Mouse (Mus musculus) gastrocnemius, postnatal 25 days (tissue): ENCODE results near the gene Adarb2. TPM values are rescaled to one million over a fixed set of nuclear protein-coding genes. Genes with fewer than 3 reads are reported as not detected.

Source experiments
- DNase-seq: peaks from one replicate; pipeline ENCODE4 v3.0.0; 2022
- long read RNA-seq, 2 experiments: library from polyadenylated mRNA; stranded (forward); transcript quantifications; one replicate each; pipeline ENCODE4 v2.0.0; 2021
- total RNA-seq, 2 experiments: library from RNA; stranded (reverse); gene quantifications; 1 replicate in 1 of 2; 2 replicates in 1 of 2; pipeline ENCODE4 v1.2.3; 2021

Gene Adarb2
- total RNA-seq: not detected
- long read RNA-seq, experiment 1, partial matches to known transcripts: 0 of 1 reads
- long read RNA-seq, experiment 1, other reads (novel, unspliced or antisense): 1 of 1 reads
- long read RNA-seq, experiment 2: 0 reads

GRCm38 (mm10) chr13:8202681-8203476 is at the start of gene Adarb2:
Gene Adarb2 (plus strand): TSS chr13:8202866.
- DNase-seq: peak; percentile 5

DNA sequence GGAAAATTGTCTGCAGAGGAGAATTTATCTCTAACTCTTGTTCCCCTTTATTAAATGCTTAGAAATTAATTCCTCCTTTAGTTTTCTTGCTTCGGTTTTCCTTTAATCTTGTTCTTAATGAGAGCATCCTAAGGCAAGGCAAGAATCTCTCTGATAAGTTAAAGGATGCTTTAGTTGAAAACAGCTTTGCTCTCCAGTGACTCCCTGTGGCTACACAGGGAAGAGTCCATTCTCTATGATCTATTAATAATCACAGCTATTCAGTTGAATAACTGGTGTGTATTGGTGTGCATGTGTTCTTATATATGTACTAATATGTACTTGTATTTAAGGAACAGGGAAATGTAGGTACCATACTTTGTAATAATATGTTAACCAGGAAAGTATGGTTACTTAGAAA is 28.9 kb upstream of the Adarb2 start:
- DNase-seq: no peak

- no peak for DNase-seq
Observed at GRCm38 (mm10) chr13:8191977-8192376, 10.7 kb upstream of the Adarb2 start.

DNA sequence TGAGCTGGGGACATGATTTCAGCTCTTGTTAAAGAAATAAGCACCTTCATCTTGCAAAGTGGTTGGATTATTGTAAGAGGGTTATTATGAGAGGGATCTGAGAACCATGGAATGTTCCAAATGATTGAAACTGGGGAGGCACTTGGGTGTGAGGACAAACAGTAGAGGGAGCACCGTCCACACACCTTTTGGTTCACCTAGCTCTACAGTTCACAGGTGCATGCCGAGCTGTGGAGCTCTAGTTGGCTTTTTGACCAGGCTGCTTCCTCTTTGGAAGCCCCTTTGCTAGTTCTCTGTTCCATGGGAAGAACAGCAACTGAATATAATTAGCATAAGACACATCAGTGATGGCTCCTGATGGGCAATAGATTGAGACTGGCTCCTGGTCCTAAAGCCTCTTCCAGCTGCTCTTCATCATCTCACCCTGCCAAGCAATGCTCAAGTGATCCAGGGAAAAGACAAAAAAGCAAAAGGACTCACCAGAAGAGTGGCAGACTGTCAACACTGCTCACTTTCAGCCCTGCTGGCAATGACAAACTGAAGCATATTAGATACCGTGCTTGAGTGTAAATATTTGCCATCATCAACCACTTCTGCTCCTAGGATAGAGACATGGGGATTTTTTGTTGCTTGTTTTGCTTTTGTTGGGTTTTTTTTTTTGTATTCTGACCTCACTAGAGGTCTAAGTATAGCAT is 3.3 kb upstream of the Adarb2 start:
- no peak for DNase-seq

GRCm38 (mm10) chr13:8203477-8203813 is 779 bp downstream of the Adarb2 start:
- no peak for DNase-seq

DNA sequence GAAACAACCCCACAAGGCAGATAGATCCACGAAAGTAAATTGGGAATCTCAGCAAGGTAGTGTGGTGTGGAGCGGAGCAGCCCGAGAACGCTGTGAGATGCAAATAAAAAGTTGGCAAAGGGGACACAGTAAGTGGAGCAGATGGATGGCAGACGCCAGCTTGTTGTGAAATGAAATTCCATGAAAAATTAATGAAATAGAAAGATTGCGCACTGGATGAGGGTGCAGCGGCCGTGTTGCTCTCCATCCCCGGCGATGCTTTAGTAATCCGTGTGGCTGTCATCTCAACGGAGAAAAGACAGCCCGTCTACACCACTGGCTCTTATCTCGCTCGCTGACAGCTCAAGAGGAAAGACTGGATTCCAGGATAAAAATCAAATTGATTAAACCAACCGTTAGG is 4.7 kb downstream of the Adarb2 start:
- no peak for DNase-seq

DNA sequence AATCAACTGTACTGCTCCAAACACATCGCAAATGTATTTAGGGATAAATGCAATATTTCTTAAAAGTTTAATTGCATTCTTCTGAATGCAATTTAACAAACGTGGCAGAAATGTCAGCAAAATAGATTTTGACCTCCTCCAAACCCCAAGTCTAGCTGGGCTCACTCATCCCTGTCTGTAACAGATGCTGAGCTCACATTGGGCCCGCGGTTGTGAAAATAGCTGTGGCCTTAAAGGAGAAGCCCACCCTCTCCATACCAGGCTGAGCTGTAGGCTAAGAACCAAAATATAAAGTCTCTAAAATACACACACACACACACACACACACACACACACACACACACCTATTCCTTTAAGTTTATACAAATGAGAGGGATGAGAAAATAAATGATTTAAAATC is 8.1 kb downstream of the Adarb2 start:
- no peak for DNase-seq

- no peak for DNase-seq
Observed at GRCm38 (mm10) chr13:8238871-8239270, 36.2 kb downstream of the Adarb2 start.

- no peak for DNase-seq
Observed at GRCm38 (mm10) chr13:8248016-8248667, 45.5 kb downstream of the Adarb2 start.

GRCm38 (mm10) chr13:8272158-8272945 is 69.7 kb downstream of the Adarb2 start:
- DNase-seq: no peak

DNA sequence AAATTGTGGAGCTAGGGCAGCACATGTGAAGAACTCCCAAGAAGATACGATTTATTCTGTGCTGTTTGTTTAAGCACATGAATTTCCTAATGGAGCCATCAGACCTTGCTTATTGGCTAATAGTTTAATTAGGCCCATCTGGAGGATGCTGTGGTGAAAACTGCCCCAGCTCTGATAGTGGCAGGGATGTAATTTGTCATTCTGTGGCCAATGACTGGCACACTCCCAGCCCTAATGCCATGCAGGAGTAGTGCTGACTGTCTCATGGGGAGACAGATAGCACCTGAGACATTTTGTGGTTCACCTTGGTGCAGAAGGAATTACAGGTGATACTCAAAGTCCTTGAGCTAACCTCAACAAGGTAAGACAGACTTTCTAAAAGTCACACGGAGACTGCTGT is 80.5 kb downstream of the Adarb2 start:
- no peak for DNase-seq

GRCm38 (mm10) chr13:8316347-8317141 is 113.9 kb downstream of the Adarb2 start:
- no peak for DNase-seq

DNA sequence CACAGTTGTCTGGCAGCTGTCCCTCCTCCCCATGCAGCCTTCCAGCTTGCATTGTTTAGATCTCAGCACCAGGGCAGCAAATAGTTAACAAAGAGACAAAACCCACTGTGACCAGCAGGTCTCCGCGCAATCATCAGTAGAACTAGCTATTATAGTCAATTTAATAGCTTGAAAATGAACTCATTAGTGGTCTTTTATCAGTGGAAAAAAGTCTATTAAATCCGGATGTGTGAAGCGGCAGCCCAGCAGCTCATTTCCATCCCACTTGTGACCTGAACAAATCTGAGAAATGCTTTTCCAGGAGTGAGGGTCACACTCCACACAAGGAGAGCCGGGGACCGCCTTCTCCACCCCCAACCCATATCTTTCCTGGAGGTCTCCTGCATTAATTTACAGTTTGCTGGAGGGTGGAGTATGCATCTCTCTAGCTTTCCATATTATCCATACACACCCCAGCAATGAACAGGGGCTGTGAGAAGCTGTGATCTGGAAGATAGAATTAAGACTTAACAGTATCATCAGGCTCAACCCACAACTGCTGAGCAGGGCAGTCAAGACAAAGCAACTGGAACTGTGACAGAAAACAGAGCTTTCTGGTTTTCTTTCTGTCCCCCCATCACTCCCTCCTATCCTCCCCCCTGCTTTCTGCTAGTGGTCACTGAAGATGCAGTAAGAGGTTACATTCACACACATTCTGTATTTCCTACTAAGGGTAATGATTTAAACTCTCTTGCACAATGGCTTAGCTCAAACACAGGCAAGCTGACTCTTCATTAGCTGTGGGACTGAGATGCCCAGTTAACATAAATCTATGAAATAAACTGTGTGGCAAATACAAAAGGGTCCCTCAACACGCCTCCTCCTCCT is 131.2 kb downstream of the Adarb2 start:
- no peak for DNase-seq

DNA sequence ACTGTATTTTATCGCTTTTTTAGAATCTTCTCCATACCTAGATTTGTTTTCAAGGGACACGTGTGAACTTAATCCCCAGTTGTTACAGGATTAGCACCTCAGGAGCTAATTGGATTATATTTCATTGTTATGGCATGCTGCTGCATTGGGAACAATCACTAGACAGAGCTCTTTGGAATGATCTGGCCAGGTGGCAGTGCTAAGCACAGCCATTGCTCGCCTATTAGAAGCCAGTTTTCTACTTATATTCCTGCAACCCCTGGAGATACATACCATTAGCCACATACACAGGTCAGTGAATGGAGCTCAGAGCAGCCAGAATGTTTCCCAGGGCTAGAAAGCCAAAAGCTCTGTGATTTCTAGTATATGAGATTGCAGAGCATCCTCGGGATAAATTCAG is 131.9 kb downstream of the Adarb2 start:
- no peak for DNase-seq

DNA sequence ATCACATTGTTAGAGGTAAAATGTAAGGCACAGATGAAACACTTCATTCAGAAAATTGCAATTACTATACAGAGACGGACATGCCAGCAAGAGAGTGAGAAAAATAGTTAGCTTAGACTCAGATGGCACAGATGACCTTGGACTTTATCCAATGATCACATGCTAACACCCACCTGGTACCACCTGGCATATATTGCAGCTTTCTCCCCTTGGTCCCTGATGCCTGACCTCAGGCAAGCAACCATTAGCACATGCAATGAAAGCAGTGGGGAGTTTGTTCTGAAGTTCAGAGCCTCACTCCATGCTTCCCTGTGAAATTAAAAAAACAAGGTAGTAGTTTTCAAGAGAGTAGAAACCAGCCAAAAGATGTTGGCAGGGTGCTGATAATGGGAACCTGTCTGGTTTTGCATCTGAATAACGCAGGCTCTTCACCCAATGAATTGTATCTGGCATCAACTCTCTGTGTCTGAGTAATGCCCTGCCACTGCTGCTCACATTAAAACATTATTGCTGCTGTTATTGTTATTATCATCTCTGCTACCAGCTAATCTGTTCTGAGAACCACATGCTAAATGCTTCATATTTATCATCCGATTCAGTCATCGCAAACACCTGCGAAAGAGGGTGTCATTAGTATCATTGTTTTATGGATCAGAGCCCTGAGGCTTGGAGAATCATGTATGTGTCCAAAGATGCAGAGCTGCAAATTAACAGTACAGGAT is 138.6 kb downstream of the Adarb2 start:
- DNase-seq: no peak

GRCm38 (mm10) chr13:8347147-8347546 is 144.5 kb downstream of the Adarb2 start:
- DNase-seq: no peak

- no peak for DNase-seq
Observed at GRCm38 (mm10) chr13:8352341-8352740, 149.7 kb downstream of the Adarb2 start.

DNA sequence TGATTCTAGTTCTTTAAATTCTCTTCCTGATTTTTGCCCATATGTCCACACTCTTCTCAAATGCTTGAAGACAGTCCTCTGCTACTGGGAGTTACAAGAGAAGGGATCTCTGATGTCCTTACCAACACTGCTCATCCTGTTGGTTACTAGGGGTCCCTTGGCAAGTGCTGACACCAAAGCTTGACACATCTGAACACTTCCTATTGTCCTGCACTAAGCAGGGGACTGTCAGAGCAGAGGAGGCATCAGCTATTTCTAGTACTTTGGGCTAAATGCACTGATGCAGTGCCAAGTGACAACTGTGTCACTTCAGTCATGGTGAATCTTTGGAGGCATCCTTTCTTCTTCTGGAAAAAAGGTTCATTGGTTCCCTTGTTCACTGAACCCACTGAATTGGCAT is 150.3 kb downstream of the Adarb2 start:
- no peak for DNase-seq

GRCm38 (mm10) chr13:8365523-8365922 is 162.9 kb downstream of the Adarb2 start:
- DNase-seq: no peak

GRCm38 (mm10) chr13:8366087-8366486 is 163.4 kb downstream of the Adarb2 start:
- no peak for DNase-seq
